Mouse (Mus musculus): ENCODE measurements at regions not wholly inside any gene's neighbourhood (a gene's known extent, or its start where the extent isn't known, plus 50 kb on each side); places are given as distances from the start of the nearest gene placed in this dataset.

DNA sequence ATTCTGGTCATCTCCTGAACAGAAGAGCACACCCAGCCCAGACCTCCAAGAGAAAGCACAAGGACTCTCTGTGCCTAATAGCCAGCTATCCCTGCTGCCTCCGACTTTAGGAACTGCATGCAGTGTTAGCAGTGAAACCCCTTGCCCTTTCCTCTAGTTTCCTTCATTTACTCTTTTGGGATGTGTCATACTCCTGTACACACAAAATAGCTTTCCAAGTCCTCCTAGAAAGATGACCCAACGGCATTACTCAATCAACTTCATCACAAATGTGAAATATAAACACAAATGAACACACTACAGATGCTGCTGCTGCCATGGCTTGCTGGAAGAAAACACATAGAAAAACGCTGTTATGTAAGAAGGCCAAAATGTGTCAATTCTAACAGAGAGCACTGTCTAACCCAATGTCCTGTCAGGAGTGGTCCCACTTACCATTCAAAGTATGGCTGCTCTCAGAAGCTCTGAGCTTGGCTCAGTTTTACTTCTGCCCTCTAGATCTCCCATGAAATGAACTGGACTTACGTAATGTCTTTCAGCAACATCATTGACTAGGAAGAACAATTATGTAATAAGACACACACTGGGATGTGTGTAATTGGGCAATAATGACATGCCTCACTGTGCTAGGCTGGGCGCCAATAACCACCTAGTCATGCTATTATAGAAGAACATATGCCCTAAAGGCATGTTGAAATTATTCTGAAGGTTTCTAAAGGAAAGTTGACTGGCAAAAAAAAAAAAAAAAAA, 94.5 kb downstream of the Lmo4 start:
- Histone ChIP-seq H3K36me3 (ENCODE audit: control insufficient read depth, insufficient read depth, low read length) (no peaks in the 10 kb centered on the region), H3K9ac (replicated peaks; ENCODE audit: low read length) (no peak overlapping the region), H3K4me2 (ENCODE audit: low read length) (no peak overlapping the region), H3K9me3 (ENCODE audit: control insufficient read depth, low read length) (no peaks in the 10 kb centered on the region), H3K4me3 (replicated peaks; ENCODE audit: low read depth, low read length) (no peak overlapping the region), H3K27ac (replicated peaks; ENCODE audit: low read depth, low read length) (no peak overlapping the region), H3K4me1 (ENCODE audit: control insufficient read depth, insufficient read depth, low read length) (peaks cover 4% of the 10 kb centered on the region; the same call in 1 of the 2 replicates), H3K27me3 (ENCODE audit: control insufficient read depth, insufficient read depth, low read length) (no peaks in the 10 kb centered on the region)
- ATAC-seq (ENCODE audit: low FRiP score, low TSS enrichment) = no peak
- WGBS = 93% methylated on average over 5 of the region's 5 CpGs
- DNase-seq = no peak

DNA sequence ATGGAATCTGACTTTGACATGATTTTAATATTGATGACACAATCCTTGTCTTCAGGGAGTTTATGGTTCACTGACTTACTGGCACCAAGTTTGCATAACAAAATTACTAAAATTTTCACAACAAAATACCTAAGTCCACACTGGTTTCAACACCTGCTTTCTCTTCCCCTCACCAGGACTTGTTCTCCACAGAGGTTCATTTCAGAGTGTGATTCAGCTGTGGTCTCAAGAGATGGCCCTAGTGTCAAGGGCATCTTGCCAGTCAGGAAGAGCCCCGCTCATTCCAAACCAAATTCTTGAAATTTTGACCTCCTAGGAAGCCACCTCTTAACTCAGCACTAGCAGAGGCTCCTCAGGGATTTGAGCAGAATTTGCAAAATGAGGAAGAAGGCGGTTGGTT, 95.3 kb downstream of the Lmo4 start:
- H3K9ac ChIP-seq (replicated peaks; ENCODE audit: low read length) = no peak overlapping the region
- no peak overlapping the region for H3K4me3 ChIP-seq (replicated peaks; ENCODE audit: low read depth, low read length)
- no peaks in the 10 kb centered on the region for H3K36me3 ChIP-seq (ENCODE audit: control insufficient read depth, insufficient read depth, low read length)
- 78% methylated on average over 2 of the region's 2 CpGs for WGBS
- no peak for DNase-seq
- H3K9me3 ChIP-seq (ENCODE audit: control insufficient read depth, low read length) = no peaks in the 10 kb centered on the region
- no peak overlapping the region for H3K27ac ChIP-seq (replicated peaks; ENCODE audit: low read depth, low read length)
- ATAC-seq (ENCODE audit: low FRiP score, low TSS enrichment) = no peak
- H3K4me1 ChIP-seq (ENCODE audit: control insufficient read depth, insufficient read depth, low read length) = peaks cover 4% of the 10 kb centered on the region; the same call in 1 of the 2 replicates
- no peaks in the 10 kb centered on the region for H3K27me3 ChIP-seq (ENCODE audit: control insufficient read depth, insufficient read depth, low read length)
- H3K4me2 ChIP-seq (ENCODE audit: low read length) = no peak overlapping the region

DNA sequence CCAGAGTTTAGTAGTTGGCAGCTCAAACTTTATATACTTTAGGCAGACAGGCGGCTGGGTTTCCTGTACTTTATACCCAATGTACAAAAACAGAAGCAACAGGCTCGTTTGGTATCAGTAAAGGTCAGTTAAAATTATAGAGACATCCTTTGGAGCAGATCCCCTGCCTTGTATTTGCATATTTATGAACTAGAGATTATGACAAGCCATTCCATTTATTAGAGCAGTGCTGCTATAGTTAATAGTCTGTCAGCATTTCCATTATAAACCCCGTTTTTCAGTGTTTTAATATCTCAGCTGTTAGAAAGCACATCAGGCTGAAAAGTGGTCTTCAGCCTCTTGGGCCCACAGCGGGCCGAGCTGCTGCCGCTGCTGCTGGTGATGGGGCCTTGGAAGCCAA, 96.7 kb downstream of the Lmo4 start:
- no peak overlapping the region for H3K27ac ChIP-seq (replicated peaks; ENCODE audit: low read depth, low read length)
- H3K4me3 ChIP-seq (replicated peaks; ENCODE audit: low read depth, low read length) = no peak overlapping the region
- no peaks in the 10 kb centered on the region for H3K27me3 ChIP-seq (ENCODE audit: control insufficient read depth, insufficient read depth, low read length)
- no peak overlapping the region for H3K4me2 ChIP-seq (ENCODE audit: low read length)
- no peak for ATAC-seq (ENCODE audit: low FRiP score, low TSS enrichment)
- H3K36me3 ChIP-seq (ENCODE audit: control insufficient read depth, insufficient read depth, low read length) = no peaks in the 10 kb centered on the region
- 58% methylated on average over 6 of the region's 6 CpGs for WGBS
- no peak overlapping the region for H3K9ac ChIP-seq (replicated peaks; ENCODE audit: low read length)
- peak; percentile 23 for DNase-seq
- peaks cover 4% of the 10 kb centered on the region; the same call in 1 of the 2 replicates for H3K4me1 ChIP-seq (ENCODE audit: control insufficient read depth, insufficient read depth, low read length)
- no peaks in the 10 kb centered on the region for H3K9me3 ChIP-seq (ENCODE audit: control insufficient read depth, low read length)

DNA sequence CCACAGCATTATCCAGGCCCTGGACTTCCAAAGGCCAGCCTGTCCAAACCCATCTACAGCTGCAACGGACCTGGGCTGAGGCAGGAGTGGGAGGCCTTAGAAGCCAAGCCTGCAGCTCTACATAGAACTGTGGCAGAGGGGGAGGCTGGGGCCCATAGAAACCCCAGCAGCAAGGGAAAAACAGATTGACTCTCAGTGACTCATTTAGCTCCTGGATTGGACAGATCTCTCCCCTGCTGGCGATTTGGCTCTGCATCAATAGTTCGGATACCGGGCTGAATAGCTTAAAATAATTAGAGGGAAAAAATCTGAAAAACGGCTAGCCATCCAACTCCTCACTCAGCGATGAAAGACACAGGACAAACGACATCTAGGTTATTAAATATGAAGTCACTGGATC, 97.4 kb downstream of the Lmo4 start:
- no peak overlapping the region for H3K4me2 ChIP-seq (ENCODE audit: low read length)
- no peaks in the 10 kb centered on the region for H3K36me3 ChIP-seq (ENCODE audit: control insufficient read depth, insufficient read depth, low read length)
- no peaks in the 10 kb centered on the region for H3K9me3 ChIP-seq (ENCODE audit: control insufficient read depth, low read length)
- WGBS = 46% methylated on average over 7 of the region's 7 CpGs
- no peak overlapping the region for H3K4me3 ChIP-seq (replicated peaks; ENCODE audit: low read depth, low read length)
- H3K9ac ChIP-seq (replicated peaks; ENCODE audit: low read length) = no peak overlapping the region
- 0 out of 2 replicates have a peak overlapping the region, but pooled peaks have one; percentile 20 for H3K27ac ChIP-seq (replicated peaks; ENCODE audit: low read depth, low read length)
- H3K27me3 ChIP-seq (ENCODE audit: control insufficient read depth, insufficient read depth, low read length) = no peaks in the 10 kb centered on the region
- peak; percentile 54 for DNase-seq
- peaks cover 4% of the 10 kb centered on the region; the same call in 1 of the 2 replicates for H3K4me1 ChIP-seq (ENCODE audit: control insufficient read depth, insufficient read depth, low read length)
- peak; percentile 40; the same call in 1 of the 2 replicates for ATAC-seq (ENCODE audit: low FRiP score, low TSS enrichment)

- Histone ChIP-seq H3K36me3 (ENCODE audit: control insufficient read depth, insufficient read depth, low read length) (no peaks in the 10 kb centered on the region), H3K4me2 (ENCODE audit: low read length) (no peak overlapping the region), H3K4me1 (ENCODE audit: control insufficient read depth, insufficient read depth, low read length) (peaks cover 4% of the 10 kb centered on the region; the same call in 1 of the 2 replicates), H3K4me3 (replicated peaks; ENCODE audit: low read depth, low read length) (no peak overlapping the region), H3K27me3 (ENCODE audit: control insufficient read depth, insufficient read depth, low read length) (no peaks in the 10 kb centered on the region), H3K27ac (replicated peaks; ENCODE audit: low read depth, low read length) (no peak overlapping the region), H3K9me3 (ENCODE audit: control insufficient read depth, low read length) (no peaks in the 10 kb centered on the region), H3K9ac (replicated peaks; ENCODE audit: low read length) (no peak overlapping the region)
- no peak for DNase-seq
- 87% methylated on average over 4 of the region's 4 CpGs for WGBS
- no peak for ATAC-seq (ENCODE audit: low FRiP score, low TSS enrichment)
These were observed 100.7 kb downstream of the Lmo4 start for GRCm38 (mm10) chr3:144104366-144104765.

- H3K36me3 ChIP-seq (ENCODE audit: control insufficient read depth, insufficient read depth, low read length) = no peaks in the 10 kb centered on the region
- H3K27me3 ChIP-seq (ENCODE audit: control insufficient read depth, insufficient read depth, low read length) = no peaks in the 10 kb centered on the region
- no peak for DNase-seq
- H3K4me1 ChIP-seq (ENCODE audit: control insufficient read depth, insufficient read depth, low read length) = no peaks in the 10 kb centered on the region
- H3K4me2 ChIP-seq (ENCODE audit: low read length) = no peak overlapping the region
- no peaks in the 10 kb centered on the region for H3K9me3 ChIP-seq (ENCODE audit: control insufficient read depth, low read length)
- no peak overlapping the region for H3K4me3 ChIP-seq (replicated peaks; ENCODE audit: low read depth, low read length)
- H3K27ac ChIP-seq (replicated peaks; ENCODE audit: low read depth, low read length) = no peak overlapping the region
- WGBS = 94% methylated on average over 2 of the region's 2 CpGs
- H3K9ac ChIP-seq (replicated peaks; ENCODE audit: low read length) = no peak overlapping the region
- ATAC-seq (ENCODE audit: low FRiP score, low TSS enrichment) = no peak
These were observed 105.6 kb downstream of the Lmo4 start for GRCm38 (mm10) chr3:144099444-144099843.

DNA sequence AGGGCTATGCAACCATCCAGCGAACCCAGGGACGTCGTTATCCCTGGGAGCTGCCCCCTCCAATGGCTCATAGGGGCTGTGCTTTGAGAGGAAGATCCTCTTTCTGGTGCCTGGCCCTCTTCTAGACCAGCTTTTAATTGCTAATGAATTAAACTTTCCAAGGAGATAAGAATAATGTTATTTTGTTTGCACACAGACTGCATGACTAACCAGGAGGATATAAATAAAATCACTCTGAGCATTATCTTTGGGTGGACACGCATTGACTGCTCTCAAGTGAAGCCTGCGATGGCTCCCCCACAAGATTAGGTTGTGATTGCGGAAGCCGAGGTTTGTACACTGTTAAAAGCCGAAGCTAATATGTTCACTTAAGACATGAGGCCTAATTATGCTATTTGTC, 106.3 kb downstream of the Lmo4 start:
- no peaks in the 10 kb centered on the region for H3K4me1 ChIP-seq (ENCODE audit: control insufficient read depth, insufficient read depth, low read length)
- H3K36me3 ChIP-seq (ENCODE audit: control insufficient read depth, insufficient read depth, low read length) = no peaks in the 10 kb centered on the region
- no peaks in the 10 kb centered on the region for H3K9me3 ChIP-seq (ENCODE audit: control insufficient read depth, low read length)
- H3K27ac ChIP-seq (replicated peaks; ENCODE audit: low read depth, low read length) = no peak overlapping the region
- H3K9ac ChIP-seq (replicated peaks; ENCODE audit: low read length) = no peak overlapping the region
- WGBS = 62% methylated on average over 8 of the region's 8 CpGs
- DNase-seq (no peak), ATAC-seq (ENCODE audit: low FRiP score, low TSS enrichment) (no peak)
- no peak overlapping the region for H3K4me3 ChIP-seq (replicated peaks; ENCODE audit: low read depth, low read length)
- H3K4me2 ChIP-seq (ENCODE audit: low read length) = no peak overlapping the region
- H3K27me3 ChIP-seq (ENCODE audit: control insufficient read depth, insufficient read depth, low read length) = no peaks in the 10 kb centered on the region

DNA sequence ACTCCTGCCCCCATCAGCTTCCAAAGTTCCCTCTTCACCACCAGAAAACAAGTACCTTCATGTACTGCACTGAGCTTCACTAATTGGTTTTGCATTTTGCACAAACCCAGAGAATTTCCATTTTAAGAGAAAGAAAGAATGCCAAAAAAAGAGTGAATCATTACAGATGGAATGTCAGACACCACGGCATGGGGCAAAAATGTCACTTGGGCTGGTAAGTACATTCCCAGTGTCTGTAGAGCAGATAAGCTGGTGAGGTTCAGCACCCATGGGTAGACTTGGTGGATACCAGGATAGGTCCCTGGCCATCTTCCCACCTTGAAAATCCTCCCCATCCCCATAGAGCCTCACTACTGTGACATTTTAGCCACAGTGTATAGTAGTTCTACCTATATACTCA, 113.8 kb downstream of the Lmo4 start:
- no peak for ATAC-seq (ENCODE audit: low FRiP score, low TSS enrichment)
- 95% methylated on average over 1 of the region's 1 CpGs for WGBS

DNA sequence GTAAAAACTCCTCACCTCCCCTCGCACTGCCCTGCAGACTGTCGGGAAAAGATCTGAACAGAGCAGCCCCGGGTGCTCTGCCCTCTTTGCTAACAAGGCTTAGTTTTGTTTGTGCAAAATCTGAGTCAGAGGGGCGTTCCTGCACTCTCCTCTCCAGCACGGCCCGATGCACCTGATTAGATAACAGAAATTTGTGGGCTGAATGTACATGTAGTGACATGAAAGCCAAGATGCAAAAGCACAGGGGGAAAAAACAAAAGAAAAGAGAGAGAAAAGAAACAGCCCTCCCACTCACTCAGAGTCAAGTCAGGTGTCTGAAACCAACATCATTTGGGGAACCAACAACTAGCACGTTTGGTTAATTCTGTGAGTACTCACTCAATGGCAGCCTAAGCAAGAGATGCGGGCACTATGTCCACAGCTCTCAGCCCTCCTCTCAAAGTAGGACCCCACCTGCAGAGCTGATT, 115.2 kb downstream of the Lmo4 start:
- no peak overlapping the region for H3K9ac ChIP-seq (replicated peaks; ENCODE audit: low read length)
- no peak overlapping the region for H3K4me2 ChIP-seq (ENCODE audit: low read length)
- H3K27me3 ChIP-seq (ENCODE audit: control insufficient read depth, insufficient read depth, low read length) = no peaks in the 10 kb centered on the region
- WGBS = 52% methylated on average over 8 of the region's 8 CpGs
- H3K9me3 ChIP-seq (ENCODE audit: control insufficient read depth, low read length) = no peaks in the 10 kb centered on the region
- no peak overlapping the region for H3K27ac ChIP-seq (replicated peaks; ENCODE audit: low read depth, low read length)
- DNase-seq (no peak), ATAC-seq (ENCODE audit: low FRiP score, low TSS enrichment) (no peak)
- no peak overlapping the region for H3K4me3 ChIP-seq (replicated peaks; ENCODE audit: low read depth, low read length)
- H3K36me3 ChIP-seq (ENCODE audit: control insufficient read depth, insufficient read depth, low read length) = no peaks in the 10 kb centered on the region
- H3K4me1 ChIP-seq (ENCODE audit: control insufficient read depth, insufficient read depth, low read length) = no peaks in the 10 kb centered on the region

More for the DNA sequence above, 113.8 kb downstream of the Lmo4 start:
- H3K4me1 ChIP-seq (ENCODE audit: control insufficient read depth, insufficient read depth, low read length) = no peaks in the 10 kb centered on the region
- no peak overlapping the region for H3K4me2 ChIP-seq (ENCODE audit: low read length)
- H3K36me3 ChIP-seq (ENCODE audit: control insufficient read depth, insufficient read depth, low read length) = no peaks in the 10 kb centered on the region
- no peak overlapping the region for H3K27ac ChIP-seq (replicated peaks; ENCODE audit: low read depth, low read length)
- H3K27me3 ChIP-seq (ENCODE audit: control insufficient read depth, insufficient read depth, low read length) = no peaks in the 10 kb centered on the region
- H3K4me3 ChIP-seq (replicated peaks; ENCODE audit: low read depth, low read length) = no peak overlapping the region
- H3K9me3 ChIP-seq (ENCODE audit: control insufficient read depth, low read length) = no peaks in the 10 kb centered on the region
- no peak overlapping the region for H3K9ac ChIP-seq (replicated peaks; ENCODE audit: low read length)
- no peak for DNase-seq

Measured in midbrain, embryonic 14.5 days (tissue).